Mouse (Mus musculus) lung, postnatal 10 days (tissue): ENCODE measurements around the gene Kcnip4.

Experiments
- DNase-seq: peaks from one replicate; pipeline ENCODE4 v3.0.0; 2021

The Kcnip4 gene

GRCm38 (mm10) chr5:48864268-48864967, 660.3 kb downstream of the Kcnip4 start:
- no peak for DNase-seq

- DNase-seq, result no peak
Observed at GRCm38 (mm10) chr5:48840971-48841370, 683.7 kb downstream of the Kcnip4 start.

GRCm38 (mm10) chr5:48795526-48795925, 729.2 kb downstream of the Kcnip4 start:
- no peak for DNase-seq

- DNase-seq, result no peak
Observed at GRCm38 (mm10) chr5:48779376-48779775, 745.3 kb downstream of the Kcnip4 start.

GRCm38 (mm10) chr5:48748613-48749012, 776.1 kb downstream of the Kcnip4 start:
- no peak for DNase-seq

- no peak for DNase-seq
Observed at GRCm38 (mm10) chr5:48737640-48738039, 787.1 kb downstream of the Kcnip4 start.

- no peak for DNase-seq
Observed at GRCm38 (mm10) chr5:48718166-48718565, 806.5 kb downstream of the Kcnip4 start.

- DNase-seq, result no peak
Observed at GRCm38 (mm10) chr5:48705997-48706396, 818.7 kb downstream of the Kcnip4 start.

GRCm38 (mm10) chr5:48687068-48687467, 837.6 kb downstream of the Kcnip4 start:
- DNase-seq, result no peak

- DNase-seq, result no peak
Observed at GRCm38 (mm10) chr5:48679733-48680595, 844.7 kb downstream of the Kcnip4 start.

- no peak for DNase-seq
Observed at GRCm38 (mm10) chr5:48662504-48662903, 862.2 kb downstream of the Kcnip4 start.

GRCm38 (mm10) chr5:48659975-48660374, 864.7 kb downstream of the Kcnip4 start:
- no peak for DNase-seq

- DNase-seq, result no peak
Observed at GRCm38 (mm10) chr5:48650496-48650895, 874.2 kb downstream of the Kcnip4 start.

GRCm38 (mm10) chr5:48636675-48637074, 888.0 kb downstream of the Kcnip4 start:
- DNase-seq, result no peak

- no peak for DNase-seq
Observed at GRCm38 (mm10) chr5:48633631-48634030, 891.1 kb downstream of the Kcnip4 start.

- DNase-seq, result no peak
Observed at GRCm38 (mm10) chr5:48623370-48623769, 901.3 kb downstream of the Kcnip4 start.

- DNase-seq, result no peak
Observed at GRCm38 (mm10) chr5:48606916-48607315, 917.8 kb downstream of the Kcnip4 start.

- no peak for DNase-seq
Observed at GRCm38 (mm10) chr5:48606281-48606680, 918.4 kb downstream of the Kcnip4 start.

- DNase-seq, result no peak
Observed at GRCm38 (mm10) chr5:48599481-48600040, 925.1 kb downstream of the Kcnip4 start.

GRCm38 (mm10) chr5:48588014-48588413, 936.7 kb downstream of the Kcnip4 start:
- DNase-seq, result no peak

GRCm38 (mm10) chr5:48583431-48583830, 941.3 kb downstream of the Kcnip4 start:
- DNase-seq, result no peak

GRCm38 (mm10) chr5:48563996-48564587, 960.6 kb downstream of the Kcnip4 start:
- no peak for DNase-seq

GRCm38 (mm10) chr5:48551753-48552152, 973.0 kb downstream of the Kcnip4 start:
- no peak for DNase-seq
